Mouse (Mus musculus) ES-E14 (cell line): ENCODE data around the gene Ankrd2. TPM values are rescaled to one million over a fixed set of nuclear protein-coding genes. Genes with fewer than 3 reads are reported as not detected.
A peak's percentile ranks its signal among the peaks of the same experiment; 100 is the strongest.

ENCODE experiments used
- DNase-seq: peaks from one replicate; pipeline ENCODE4 v3.0.0-alpha.2; 2013; ENCODE audit warnings: low read depth, low spot score
- H3K27ac ChIP-seq: 2 replicates; pipeline ENCODE4 v1.5.1; 2012; ENCODE audit warnings: low read depth, mild to moderate bottlenecking, low read length, moderate library complexity, mixed read lengths; ENCODE audit not compliant: poor library complexity, insufficient read depth, severe bottlenecking
- H3K36me3 ChIP-seq: 2 replicates; pipeline ENCODE4 v1.6.1; 2012; ENCODE audit warnings: mild to moderate bottlenecking, low read length, moderate library complexity, mixed read lengths; ENCODE audit not compliant: control insufficient read depth, poor library complexity, insufficient read depth, severe bottlenecking
- H3K4me1 ChIP-seq, 2 experiments: fragments of 150-350 bp in 1 of 2; sonication (generic) in 1 of 2; 2 replicates each; pipeline ENCODE4 v1.6.1; 2012; ENCODE audit warnings: low read length in 2 of 2, mild to moderate bottlenecking in 1 of 2, mixed read lengths in 1 of 2; ENCODE audit not compliant: control insufficient read depth in 2 of 2, insufficient read depth in 2 of 2, poor library complexity in 1 of 2
- H3K4me3 ChIP-seq, 2 experiments: fragments of 150-350 bp in 1 of 2; sonication (generic) in 1 of 2; 2 replicates each; pipeline ENCODE4 v1.5.1; 2012; ENCODE audit warnings: low read length in 2 of 2, low read depth in 1 of 2, mild to moderate bottlenecking in 1 of 2, mixed read lengths in 1 of 2; ENCODE audit not compliant: insufficient read depth in 1 of 2, poor library complexity in 1 of 2, severe bottlenecking in 1 of 2
- H3K9ac ChIP-seq: 2 replicates; pipeline ENCODE4 v1.6.1; 2012; ENCODE audit warnings: low read depth, mild to moderate bottlenecking, low read length, mixed read lengths; ENCODE audit not compliant: poor library complexity, insufficient read depth, severe bottlenecking
- H3K9me3 ChIP-seq: fragments of 150-350 bp; sonication (generic); 2 replicates; pipeline ENCODE4 v1.6.1; 2012; ENCODE audit warnings: low read depth, mild to moderate bottlenecking, low read length; ENCODE audit not compliant: control insufficient read depth, insufficient read depth
- CHD2 ChIP-seq: IDR thresholded peaks from 2 replicates; pipeline ENCODE4 v1.6.1; 2014; ENCODE audit warnings: mild to moderate bottlenecking, low read depth, low read length, inconsistent platforms
- ZNF384 ChIP-seq: IDR thresholded peaks from 2 replicates; pipeline ENCODE4 v1.6.1; 2012; ENCODE audit warnings: low read depth, low read length, inconsistent platforms
- in situ Hi-C, 2 experiments: fragments of 600-800 bp; cut with MboI; formaldehyde crosslinking; loops; one replicate each; pipeline ENCODE4 v1.15.1; 2025; ENCODE audit warnings: low sequenced_read_pairs in 2 of 2, inconsistent platforms in 1 of 2; ENCODE audit not compliant: unreplicated experiment in 2 of 2
- total RNA-seq: library from RNA; depleted of rRNA; stranded (reverse); fragments of 300-350 nt; gene quantifications from 2 replicates; pipeline ENCODE4 v1.2.3, GENCODE M21; 2012; rRNA removed

Gene Ankrd2
- total RNA-seq, 1 experiment, result 0.45 TPM

GRCm38 (mm10) chr19:42090637-42091141, 54.9 kb downstream of the Ankrd2 start:
- Histone ChIP-seq H3K27ac (0 out of 2 replicates have a peak overlapping the region, but pooled peaks have one; percentile 58), H3K36me3 (peaks cover 2% of the 10 kb centered on the region; the same call in 1 of the 2 replicates), H3K9me3 (no peaks in the 10 kb centered on the region), H3K9ac (peak overlapping the region; percentile 97), H3K4me3 (peak overlapping the region; percentile 95 to 97), H3K4me1 (0 out of 4 replicates have a peak, but pooled peaks cover 0 to 3% of the 10 kb centered on the region in 2 experiments)
- TF ChIP-seq CHD2 (peak; percentile 73; the same call in 1 of the 2 replicates), ZNF384 (no peak)
- in situ Hi-C loops, result no loop called here
- DNase-seq, result no peak

Other genes with a start within 250 kb of the Ankrd2 start
- 31.7 and 32.5 TPM in 2 replicates for gene Arhgap19, start 234.0 kb upstream of the Ankrd2 start, total RNA-seq
- 2.5 and 3.5 TPM in 2 replicates for gene Frat1, start 206.0 kb upstream of the Ankrd2 start, total RNA-seq
- 4.5 and 7.0 TPM in 2 replicates for gene Frat2, start 187.9 kb upstream of the Ankrd2 start, total RNA-seq
- 48.6 and 55.6 TPM in 2 replicates for gene Rrp12, start 139.8 kb upstream of the Ankrd2 start, total RNA-seq
- gene Pgam1, start 124.1 kb upstream of the Ankrd2 start, total RNA-seq, result 762 and 881 TPM in 2 replicates
- 45.2 and 48.2 TPM in 2 replicates for gene Exosc1, start 102.6 kb upstream of the Ankrd2 start, total RNA-seq
- 62.7 and 73.7 TPM in 2 replicates for gene Zdhhc16, start 102.5 kb upstream of the Ankrd2 start, total RNA-seq
- gene Mms19, start 54.8 kb upstream of the Ankrd2 start, total RNA-seq, result 59.6 and 91.5 TPM in 2 replicates
- gene Ubtd1, start 54.2 kb upstream of the Ankrd2 start, total RNA-seq, result 14.4 and 18.2 TPM in 2 replicates
- 0.89 and 1.6 TPM in 2 replicates for gene Hoga1, start 9.6 kb downstream of the Ankrd2 start, total RNA-seq
- gene 4933411K16Rik, start 16.2 kb downstream of the Ankrd2 start, total RNA-seq, result 0.62 and 0.69 TPM in 2 replicates
- gene Morn4, start 50.4 kb downstream of the Ankrd2 start, total RNA-seq, result 2.9 and 3.1 TPM in 2 replicates
- 23.2 and 23.4 TPM in 2 replicates for gene Pi4k2a, start 54.5 kb downstream of the Ankrd2 start, total RNA-seq
- 98.8 and 99.2 TPM in 2 replicates for gene Avpi1, start 93.1 kb downstream of the Ankrd2 start, total RNA-seq
- 39.8 and 56.3 TPM in 2 replicates for gene Marveld1, start 111.4 kb downstream of the Ankrd2 start, total RNA-seq
- 45.9 and 78.1 TPM in 2 replicates for gene Zfyve27, start 128.0 kb downstream of the Ankrd2 start, total RNA-seq
- 6.0 and 7.2 TPM in 2 replicates for gene Sfrp5, start 166.3 kb downstream of the Ankrd2 start, total RNA-seq
- 0.05 and 0.09 TPM in 2 replicates for gene Golga7b, start 211.6 kb downstream of the Ankrd2 start, total RNA-seq